Mouse (Mus musculus): ENCODE results near the gene Secisbp2. TPM values are rescaled to one million over a fixed set of nuclear protein-coding genes. Genes with fewer than 3 reads are reported as not detected.

Gene Secisbp2
- total and polyA plus RNA-seq, 3 experiments: 23.2 to 28.8 (median 24.4) TPM

GRCm38 (mm10) chr13:51724566-51724965 lies 73.1 kb downstream of the Secisbp2 start:
- H3K4me1 ChIP-seq (ENCODE audit: control insufficient read depth in 1 of 2, insufficient read depth in 2 of 2): peaks cover 22 to 67% of the 10 kb centered on the region in 2 experiments
- peak; percentile 44; the same call in 1 of the 2 replicates for TF ChIP-seq MAFK (IDR thresholded peaks at IDR 0.05; ENCODE audit: insufficient replicate concordance, low read length)
- no peak for TF ChIP-seq E2F4 (IDR thresholded peaks at IDR 0.05; ENCODE audit: insufficient replicate concordance, low read depth, low read length)
- H3K9me3 ChIP-seq (replicated peaks; ENCODE audit: low read length): peaks cover 2% of the 10 kb centered on the region
- peaks cover 40 to 80% of the 10 kb centered on the region in 2 experiments for H3K36me3 ChIP-seq (replicated peaks in 1 of 2; ENCODE audit: control insufficient read depth in 1 of 2, insufficient read depth in 1 of 2, low read length in 1 of 2)
- dilution Hi-C loops (cut with MboI; ENCODE audit: extremely low pct_ligation_motif_present, extremely low pct_unique_long_range_greater_than_20kb, low sequenced_read_pairs) (no loop called here), in situ Hi-C loops (cut with MboI; ENCODE audit: low pct_ligation_motif_present, low pct_unique_long_range_greater_than_20kb, low sequenced_read_pairs) (no loop called here)
- no peak overlapping the region for H3K27ac ChIP-seq (ENCODE audit: insufficient read depth, low read depth)
- no peaks in the 10 kb centered on the region; the same call in 1 of the 2 replicates for H3K79me2 ChIP-seq (replicated peaks; ENCODE audit: control insufficient read depth, extremely low read depth, insufficient read depth, poor library complexity, severe bottlenecking)
- H3K4me2 ChIP-seq (ENCODE audit: insufficient read depth, low read depth, poor library complexity, severe bottlenecking): no peak overlapping the region
- no peaks in the 10 kb centered on the region for H3K27me3 ChIP-seq (replicated peaks)
- no peak overlapping the region for H3K4me3 ChIP-seq (replicated peaks in 1 of 3; ENCODE audit: low read depth in 2 of 3, low read length in 2 of 3, poor library complexity in 1 of 3)
- DNase-seq (ENCODE audit: extremely low read depth): no peak
- H3K9ac ChIP-seq (ENCODE audit: insufficient read depth, low read depth): no peak overlapping the region

- Histone ChIP-seq H3K9me3 (replicated peaks; ENCODE audit: low read length) (peaks cover 2% of the 10 kb centered on the region), H3K9ac (ENCODE audit: insufficient read depth, low read depth) (no peak overlapping the region), H3K4me3 (replicated peaks in 1 of 3; ENCODE audit: low read depth in 2 of 3, low read length in 2 of 3, poor library complexity in 1 of 3) (no peak overlapping the region), H3K36me3 (replicated peaks in 1 of 2; ENCODE audit: control insufficient read depth in 1 of 2, insufficient read depth in 1 of 2, low read length in 1 of 2) (peaks cover 33 to 81% of the 10 kb centered on the region in 2 experiments), H3K4me1 (ENCODE audit: control insufficient read depth in 1 of 2, insufficient read depth in 2 of 2) (peaks cover 25 to 71% of the 10 kb centered on the region in 2 experiments), H3K79me2 (replicated peaks; ENCODE audit: control insufficient read depth, extremely low read depth, insufficient read depth, poor library complexity, severe bottlenecking) (no peaks in the 10 kb centered on the region; the same call in 1 of the 2 replicates), H3K27ac (ENCODE audit: insufficient read depth, low read depth) (no peak overlapping the region), H3K4me2 (ENCODE audit: insufficient read depth, low read depth, poor library complexity, severe bottlenecking) (no peak overlapping the region), H3K27me3 (replicated peaks) (no peaks in the 10 kb centered on the region)
- dilution Hi-C loops (cut with MboI; ENCODE audit: extremely low pct_ligation_motif_present, extremely low pct_unique_long_range_greater_than_20kb, low sequenced_read_pairs): no loop called here
- TF ChIP-seq MAZ (IDR thresholded peaks at IDR 0.05; ENCODE audit: low read depth, low read length): no peak
- TF ChIP-seq MYC (IDR thresholded peaks at IDR 0.05; ENCODE audit: low read depth, low read length): no peak
- TF ChIP-seq IRF4 (IDR thresholded peaks at IDR 0.05; ENCODE audit: low read depth, low read length): no peak
- no peak for TF ChIP-seq KAT2A (IDR thresholded peaks at IDR 0.05; ENCODE audit: insufficient replicate concordance, low read length)
- TF ChIP-seq ELF1 (IDR thresholded peaks at IDR 0.05; ENCODE audit: low read depth, low read length): no peak
- no peak for TF ChIP-seq NELFE (IDR thresholded peaks at IDR 0.05; ENCODE audit: low read depth, low read length)
- TF ChIP-seq HCFC1 (IDR thresholded peaks at IDR 0.05; ENCODE audit: low read depth, low read length): no peak
- TF ChIP-seq ZKSCAN1 (IDR thresholded peaks at IDR 0.05; ENCODE audit: borderline replicate concordance, low read depth, low read length): no peak
- in situ Hi-C loops (cut with MboI; ENCODE audit: low pct_ligation_motif_present, low pct_unique_long_range_greater_than_20kb, low sequenced_read_pairs): no loop called here
- no peak for DNase-seq (ENCODE audit: extremely low read depth)
These were observed 73.9 kb downstream of the Secisbp2 start for GRCm38 (mm10) chr13:51725446-51725845.

- peaks cover 27 to 71% of the 10 kb centered on the region in 2 experiments for H3K4me1 ChIP-seq (ENCODE audit: control insufficient read depth in 1 of 2, insufficient read depth in 2 of 2)
- H3K79me2 ChIP-seq (replicated peaks; ENCODE audit: control insufficient read depth, extremely low read depth, insufficient read depth, poor library complexity, severe bottlenecking): no peaks in the 10 kb centered on the region; the same call in 1 of the 2 replicates
- DNase-seq (ENCODE audit: extremely low read depth): no peak
- H3K4me3 ChIP-seq (replicated peaks in 1 of 3; ENCODE audit: low read depth in 2 of 3, low read length in 2 of 3, poor library complexity in 1 of 3): no peak overlapping the region
- no peak overlapping the region for H3K9ac ChIP-seq (ENCODE audit: insufficient read depth, low read depth)
- H3K36me3 ChIP-seq (replicated peaks in 1 of 2; ENCODE audit: control insufficient read depth in 1 of 2, insufficient read depth in 1 of 2, low read length in 1 of 2): peaks cover 34 to 81% of the 10 kb centered on the region in 2 experiments
- in situ Hi-C loops (cut with MboI; ENCODE audit: low pct_ligation_motif_present, low pct_unique_long_range_greater_than_20kb, low sequenced_read_pairs) (no loop called here), dilution Hi-C loops (cut with MboI; ENCODE audit: extremely low pct_ligation_motif_present, extremely low pct_unique_long_range_greater_than_20kb, low sequenced_read_pairs) (no loop called here)
- H3K4me2 ChIP-seq (ENCODE audit: insufficient read depth, low read depth, poor library complexity, severe bottlenecking): no peak overlapping the region
- H3K9me3 ChIP-seq (replicated peaks; ENCODE audit: low read length): peaks cover 2% of the 10 kb centered on the region
- H3K27me3 ChIP-seq (replicated peaks): no peaks in the 10 kb centered on the region
- no peak for TF ChIP-seq MYC (IDR thresholded peaks at IDR 0.05; ENCODE audit: low read depth, low read length)
- TF ChIP-seq KAT2A (IDR thresholded peaks at IDR 0.05; ENCODE audit: insufficient replicate concordance, low read length): no peak
- TF ChIP-seq ETS1 (conservative IDR thresholded peaks at IDR 0.05; ENCODE audit: low read depth, low read length): no peak
- no peak for TF ChIP-seq MEF2A (IDR thresholded peaks at IDR 0.05; ENCODE audit: borderline replicate concordance, low read depth, low read length)
- no peak for TF ChIP-seq CHD1 (IDR thresholded peaks at IDR 0.05; ENCODE audit: low read depth, low read length)
- no peak for TF ChIP-seq MAFK (IDR thresholded peaks at IDR 0.05; ENCODE audit: insufficient replicate concordance, low read length)
- no peak for TF ChIP-seq SMC3 (IDR thresholded peaks at IDR 0.05; ENCODE audit: low read depth, low read length)
- no peak for TF ChIP-seq RAD21 (IDR thresholded peaks at IDR 0.05; ENCODE audit: low read depth, low read length)
- no peak for TF ChIP-seq ZNF384 (IDR thresholded peaks at IDR 0.05; ENCODE audit: low read depth, low read length)
- no peak for TF ChIP-seq ZC3H11A (IDR thresholded peaks at IDR 0.05; ENCODE audit: low read depth, low read length)
- TF ChIP-seq GABPA (IDR thresholded peaks at IDR 0.05; ENCODE audit: insufficient replicate concordance, low read depth, low read length): no peak
- no peak for TF ChIP-seq TBP (conservative IDR thresholded peaks at IDR 0.05; ENCODE audit: low read depth, low read length)
- no peak overlapping the region for H3K27ac ChIP-seq (ENCODE audit: insufficient read depth, low read depth)
These were observed 74.6 kb downstream of the Secisbp2 start for GRCm38 (mm10) chr13:51725926-51726574.

All from CH12.LX (cell line).